ENCODE assay signal across 26 mouse cellular contexts in genomic region chr1:71881191-71881590, GRCm38 (mm10).
A peak's percentile ranks its signal among the peaks of the same experiment; 100 is the strongest.
DNase-seq lines count a peak whose midpoint lies in the region; ATAC-seq and TF ChIP-seq lines count a peak whose summit lies in the region.
"Had no signal": no experiment of that assay in that cellular context is flagged by ENCODE, and none has a peak within 500 bp of the region (broad histone marks: within the 10 kb centered on the region; RNA-seq: fewer than 3 reads in every experiment).

No protein-coding gene starts in this region.

- DNase-seq in forebrain, embryonic 10.5 days (ENCODE audit: extremely low spot score, low spot score) = no peak
- DNase-seq in lung, postnatal 0 days (ENCODE audit: low spot score) = peak; percentile 64
- DNase-seq in lung, postnatal 14 days = no peak
- DNase-seq in brain, embryonic 18.5 days (ENCODE audit: low read depth, low spot score) = peak; percentile 57
- DNase-seq in spleen, postnatal 4 days (ENCODE audit: low spot score in 2 of 2) = no peak
- DNase-seq in adrenal gland, adult 8-10 months = no peak
- DNase-seq: cerebellum, adult 11-12 months; cerebellum, adult 9-11 months; embryo, embryonic 11 days; gastrocnemius, postnatal 10 days; heart, postnatal 14 days; kidney, adult 11 months; kidney, postnatal 14 days; retina, postnatal 1 day; right cerebral cortex, postnatal 14 days; thymus, adult 2 months; thymus, postnatal 4 days had no signal

- ATAC-seq in forebrain, embryonic 15.5 days (replicated peaks) = peak; percentile 71
- peak; percentile 63 for ATAC-seq in lung, postnatal 0 days
- ATAC-seq: inflammation-experienced regulatory T-cells, adult 6 months; midbrain, embryonic 13.5 days had no signal

- 79% methylated on average over 4 of the region's 4 CpGs for WGBS in forebrain, embryonic 15.5 days
- 94% methylated on average over 4 of the region's 4 CpGs for WGBS in forebrain, embryonic 10.5 days
- 50% methylated on average over 4 of the region's 4 CpGs for WGBS in lung, postnatal 0 days

- H3K9ac ChIP-seq in forebrain, embryonic 15.5 days (replicated peaks) = no peak overlapping the region
- no peak overlapping the region for H3K9ac ChIP-seq in lung, postnatal 0 days (replicated peaks; ENCODE audit: low read depth)
- H3K9ac ChIP-seq: embryonic facial prominence, embryonic 12.5 days; hindbrain, embryonic 15.5 days; limb, embryonic 12.5 days; midbrain, embryonic 13.5 days had no signal

- TF ChIP-seq EP300 in lung, postnatal 0 days (IDR thresholded peaks at IDR 0.05) = peak; percentile 24; the same call in 1 of the 2 replicates

- H3K27ac ChIP-seq in forebrain, embryonic 15.5 days (replicated peaks) = no peak overlapping the region; the same call in 1 of the 2 replicates
- no peak overlapping the region for H3K27ac ChIP-seq in forebrain, embryonic 10.5 days
- no peak overlapping the region for H3K27ac ChIP-seq in lung, postnatal 0 days (ENCODE audit: low read length)
- H3K27ac ChIP-seq: embryonic facial prominence, embryonic 12.5 days; hindbrain, embryonic 10.5 days; hindbrain, embryonic 15.5 days; limb, embryonic 12.5 days; macrophage; midbrain, embryonic 13.5 days had no signal

- no peak overlapping the region for H3K4me3 ChIP-seq in forebrain, embryonic 15.5 days
- H3K4me3 ChIP-seq in forebrain, embryonic 10.5 days = no peak overlapping the region
- H3K4me3 ChIP-seq in lung, postnatal 0 days (ENCODE audit: low read depth, low read length) = no peak overlapping the region
- H3K4me3 ChIP-seq: embryonic facial prominence, embryonic 12.5 days; hindbrain, embryonic 10.5 days; hindbrain, embryonic 15.5 days; limb, embryonic 12.5 days; midbrain, embryonic 13.5 days had no signal

- H3K27me3 ChIP-seq in forebrain, embryonic 15.5 days = no peaks in the 10 kb centered on the region
- no peaks in the 10 kb centered on the region for H3K27me3 ChIP-seq in forebrain, embryonic 10.5 days (ENCODE audit: poor library complexity, severe bottlenecking)
- H3K27me3 ChIP-seq in lung, postnatal 0 days (replicated peaks; ENCODE audit: insufficient read depth, low read length) = no peaks in the 10 kb centered on the region
- H3K27me3 ChIP-seq: embryonic facial prominence, embryonic 12.5 days; hindbrain, embryonic 15.5 days; limb, embryonic 12.5 days; midbrain, embryonic 13.5 days had no signal

- H3K4me1 ChIP-seq in forebrain, embryonic 15.5 days = no peaks in the 10 kb centered on the region
- peaks cover 8% of the 10 kb centered on the region for H3K4me1 ChIP-seq in forebrain, embryonic 10.5 days
- no peaks in the 10 kb centered on the region for H3K4me1 ChIP-seq in lung, postnatal 0 days (ENCODE audit: insufficient read depth, low read depth, low read length)
- H3K4me1 ChIP-seq: hindbrain, embryonic 15.5 days; midbrain, embryonic 13.5 days had no signal

- H3K9me3 ChIP-seq in forebrain, embryonic 15.5 days = no peaks in the 10 kb centered on the region
- no peaks in the 10 kb centered on the region for H3K9me3 ChIP-seq in forebrain, embryonic 10.5 days
- H3K9me3 ChIP-seq in lung, postnatal 0 days (ENCODE audit: low read length) = no peaks in the 10 kb centered on the region
- H3K9me3 ChIP-seq: embryonic facial prominence, embryonic 12.5 days; hindbrain, embryonic 10.5 days; hindbrain, embryonic 15.5 days; limb, embryonic 12.5 days; midbrain, embryonic 13.5 days had no signal

- H3K36me3 ChIP-seq in forebrain, embryonic 15.5 days = no peaks in the 10 kb centered on the region
- no peaks in the 10 kb centered on the region for H3K36me3 ChIP-seq in forebrain, embryonic 10.5 days (replicated peaks)
- H3K36me3 ChIP-seq in lung, postnatal 0 days (ENCODE audit: insufficient read depth, low read length) = no peaks in the 10 kb centered on the region
- H3K36me3 ChIP-seq: embryonic facial prominence, embryonic 12.5 days; hindbrain, embryonic 10.5 days; hindbrain, embryonic 15.5 days; limb, embryonic 12.5 days; midbrain, embryonic 13.5 days had no signal

- no peak overlapping the region for H3K4me2 ChIP-seq in forebrain, embryonic 15.5 days (replicated peaks)
- no peak overlapping the region for H3K4me2 ChIP-seq in lung, postnatal 0 days (replicated peaks; ENCODE audit: low read depth, low read length)
- H3K4me2 ChIP-seq: embryonic facial prominence, embryonic 12.5 days; hindbrain, embryonic 15.5 days; limb, embryonic 12.5 days; liver, embryonic 11.5 days; midbrain, embryonic 13.5 days had no signal

- no peak for TF ChIP-seq CTCF in lung, postnatal 0 days (IDR thresholded peaks at IDR 0.05)

Comparison
In these comparisons a context has a peak if more than half of its experiments do, and no peak if none do; other contexts are left out.
1. DNase-seq: peak in lung, postnatal 0 days (single experiment) and brain, embryonic 18.5 days (single experiment); none in forebrain, embryonic 10.5 days (single experiment), lung, postnatal 14 days (single experiment), spleen, postnatal 4 days (0 of 2) and adrenal gland, adult 8-10 months (single experiment).